Mouse (Mus musculus) neural tube, postnatal 0 days (tissue): ENCODE measurements around the gene Smg8. TPM values are rescaled to one million over a fixed set of nuclear protein-coding genes. Genes with fewer than 3 reads are reported as not detected.

Experiments
- microRNA counts: library from miRNA; unstranded; fragments of <30 nt; microRNA quantifications from one replicate; lab custom pipeline; 2015
- microRNA-seq: library from miRNA; unstranded; fragments of <30 nt; microRNA quantifications from one replicate; pipeline ENCODE4, GENCODE M21; 2016
- polyA plus RNA-seq: library from polyadenylated mRNA; unstranded; fragments of >200 nt; fragmentation: Nextera tagmentation; extraction: Ambion mirVana; gene quantifications from 2 replicates; pipeline ENCODE4 v1.2.1, GENCODE M21; 2015

Smg8 gene
- 13.1 and 15.2 TPM in 2 replicates for polyA plus RNA-seq

DNA sequence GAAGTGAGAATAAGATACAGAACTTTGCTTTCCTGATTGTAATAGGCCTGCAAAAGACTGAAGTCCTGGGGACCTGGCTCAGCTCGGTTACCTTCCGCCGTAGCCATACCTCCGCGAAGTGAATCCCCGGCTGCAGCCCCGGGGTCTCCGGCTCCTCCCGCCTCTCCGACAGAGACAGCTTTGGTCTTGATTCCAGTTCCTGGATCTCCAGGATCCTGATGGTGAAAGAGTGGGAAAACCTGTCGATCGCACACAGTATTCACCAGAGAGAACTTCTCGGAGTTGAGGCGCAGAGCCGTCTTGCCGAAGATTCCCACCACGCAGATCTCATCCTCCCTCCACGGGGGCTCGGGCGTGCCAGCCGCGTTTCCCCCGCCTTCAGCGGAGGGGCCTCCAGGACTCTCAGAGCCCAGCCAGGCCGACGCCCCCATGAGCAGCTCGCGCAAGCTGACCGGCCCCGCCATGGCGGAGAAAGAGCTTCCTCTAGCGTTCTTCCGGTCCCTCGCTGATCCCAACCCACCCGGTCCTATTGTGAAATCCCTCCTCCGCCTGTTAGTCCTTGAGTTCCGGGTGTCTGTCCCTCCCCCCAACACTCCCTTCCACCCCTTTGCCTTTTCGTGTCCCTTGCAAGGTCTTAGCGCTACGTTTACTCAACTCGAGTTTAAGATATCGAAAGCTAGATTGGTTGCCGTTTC lies at the start of gene Smg8:
Smg8 (minus strand) TSS at position 485 of the 695 bp plus-strand sequence.

DNA sequence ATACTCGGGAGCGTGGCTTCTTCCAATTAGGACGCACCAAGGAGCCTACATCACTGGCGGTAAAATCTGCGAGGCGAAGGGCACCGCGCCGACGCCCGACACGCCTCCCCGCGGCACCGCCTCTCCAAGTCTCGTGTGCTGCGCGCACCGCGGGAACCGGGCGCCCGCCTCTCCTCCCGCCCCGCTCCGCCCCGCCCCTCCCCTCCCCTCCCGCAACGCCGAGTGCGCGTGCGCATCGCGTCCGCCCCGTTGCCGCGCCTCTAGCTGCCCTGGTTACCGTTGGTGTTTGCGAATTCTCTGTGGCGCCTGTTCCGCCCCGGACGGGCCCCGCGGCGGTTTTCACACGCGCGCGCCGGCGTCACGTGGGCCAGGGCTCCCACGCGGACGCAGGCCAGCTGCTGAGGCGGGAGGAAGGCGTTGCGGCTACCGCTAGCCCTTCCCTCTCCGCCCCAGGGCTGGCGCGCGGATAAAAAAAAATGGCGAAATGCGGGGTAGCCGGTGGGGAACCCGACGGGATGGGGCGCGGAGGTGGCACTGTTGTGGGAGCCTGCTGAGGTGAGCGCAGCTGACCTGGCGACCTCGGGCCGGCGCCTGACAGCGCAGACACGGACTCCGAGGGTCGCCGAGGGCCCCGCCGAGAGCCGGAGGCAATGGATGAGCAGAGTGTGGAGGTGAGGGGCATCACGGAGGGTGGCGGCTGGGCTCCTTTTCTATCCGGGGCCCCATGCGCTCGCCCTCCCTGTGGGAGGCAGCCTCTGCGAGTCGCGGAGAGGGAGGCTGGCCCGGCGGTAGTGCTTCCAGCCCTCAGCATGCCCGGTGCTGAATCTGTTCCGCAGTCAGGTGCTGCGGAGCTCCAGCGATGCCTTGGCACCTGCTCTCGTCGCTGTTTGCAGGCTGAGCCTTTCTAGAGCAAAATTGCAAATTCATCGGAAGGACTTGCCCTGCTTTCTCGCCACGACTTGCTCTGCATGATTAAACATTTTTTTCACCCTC lies 40.5 kb upstream of the Smg8 start, which contains the start of gene Trim37:
Trim37 (plus strand) TSS at position 254 of the 993 bp plus-strand sequence.

DNA sequence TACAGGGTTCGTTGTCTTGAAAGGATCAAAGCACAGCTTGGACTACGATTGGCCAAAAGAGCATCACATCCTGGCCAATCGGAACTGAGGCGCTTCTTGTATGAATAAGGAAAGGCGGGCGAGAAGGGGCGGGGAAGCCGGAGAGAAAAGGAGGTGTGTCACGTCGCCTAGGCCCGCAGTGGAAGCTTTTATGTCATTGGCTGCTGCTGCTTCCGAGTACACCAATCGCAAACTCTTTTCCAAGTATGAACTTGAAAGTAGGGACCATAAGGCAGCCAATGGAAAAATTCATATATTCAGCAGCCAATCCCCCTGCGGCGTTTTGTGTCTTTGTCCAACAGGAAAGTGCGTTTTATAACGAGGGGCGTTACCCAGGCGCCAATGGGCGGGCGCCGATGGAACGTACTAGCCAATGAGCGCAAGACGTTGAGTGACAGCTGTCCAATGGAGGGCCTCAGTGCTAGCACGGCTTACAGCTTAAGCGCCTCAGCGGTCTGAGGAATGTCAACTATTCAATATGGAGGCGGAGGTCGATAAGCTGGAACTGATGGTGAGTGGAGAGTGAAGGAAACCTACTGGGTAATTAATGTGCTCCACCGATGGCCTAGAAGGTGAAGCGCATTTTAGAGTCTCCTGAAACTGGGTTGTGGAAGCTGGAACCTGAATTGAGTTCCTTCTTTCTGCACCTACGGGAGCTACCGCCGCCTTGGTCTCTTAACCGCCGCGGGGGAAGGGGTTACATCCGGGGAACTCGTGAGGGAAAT lies 22.4 kb upstream of the Smg8 start, which contains the start of gene Ska2:
Ska2 (plus strand) TSS at position 480 of the 764 bp plus-strand sequence.

DNA sequence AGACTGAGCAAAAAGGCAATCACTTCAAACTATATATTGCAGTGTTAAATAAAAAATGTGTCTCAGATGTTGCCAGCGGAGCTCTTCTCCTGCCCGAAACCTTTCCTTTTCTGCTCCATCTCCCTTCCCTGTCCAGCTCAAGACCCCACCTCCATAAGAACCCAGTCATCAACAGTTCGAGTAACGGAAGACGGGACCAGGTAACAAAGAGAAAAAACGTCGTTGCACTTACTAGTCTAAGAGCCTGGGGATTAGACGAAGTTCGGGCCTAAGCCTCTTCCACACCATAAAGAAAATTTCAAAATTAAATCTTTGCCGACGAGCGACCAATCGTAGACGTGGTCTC lies 21.8 kb upstream of the Smg8 start, which contains the start of gene Prr11:
Prr11 (minus strand) TSS at position 300 of the 346 bp plus-strand sequence.

DNA sequence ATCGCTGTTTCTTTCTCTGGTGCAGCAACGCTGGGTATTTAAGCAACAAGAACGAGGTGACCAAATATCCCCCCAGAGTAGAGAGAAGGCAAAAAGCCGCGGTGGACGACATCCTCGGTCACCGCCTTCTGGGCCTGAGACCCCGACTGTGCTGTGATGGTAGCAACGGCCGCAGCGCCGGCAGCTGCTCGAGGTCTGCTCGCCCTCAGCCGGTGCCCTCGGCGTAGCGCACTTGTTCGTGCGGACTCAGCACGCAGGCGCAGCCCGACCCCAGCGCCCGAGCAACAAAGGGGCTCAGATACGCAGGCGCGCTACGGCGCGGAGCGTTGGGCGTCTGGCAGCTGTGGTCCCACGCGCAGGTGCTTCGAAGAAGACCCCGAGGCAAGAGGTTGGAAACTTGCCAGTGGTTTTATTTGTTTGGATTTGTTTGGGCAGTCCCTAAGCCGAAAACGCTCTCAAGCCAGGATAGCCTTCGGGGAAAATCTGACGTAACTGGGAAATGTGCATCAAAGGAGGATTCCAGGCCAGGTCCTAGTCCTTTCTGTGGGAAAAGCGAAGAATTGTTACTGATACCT lies 12.6 kb downstream of the Smg8 start, which contains the start of gene Gdpd1:
Gdpd1 (minus strand) TSS at position 197 of the 575 bp plus-strand sequence.

MicroRNA genes within 50 kb of the gene (microRNA counts, 519-probe panel; counts per million panel counts)
- 6,017 counts per million, percentile 84 among the panel's probes with 10 or more counts for microRNA mmu-miR-301a (lab: Ali Mortazavi, UCI)

Small RNAs within 50 kb of the gene (microRNA-seq; reads per million reads assigned to microRNA genes)
- 1,731 reads per million, percentile 80 among the genes with 10 or more reads in this experiment for gene Mir301

Other genes with a start within 250 kb of the Smg8 start
- 3.4 and 3.5 TPM in 2 replicates for gene Ypel2, start 93.1 kb downstream of the Smg8 start, polyA plus RNA-seq
- 122 and 133 TPM in 2 replicates for gene Gdpd1, start 12.7 kb downstream of the Smg8 start, polyA plus RNA-seq
- gene Prr11, start 21.9 kb upstream of the Smg8 start, polyA plus RNA-seq: 1.1 and 1.5 TPM in 2 replicates
- 20.0 and 22.5 TPM in 2 replicates for gene Ska2, start 22.5 kb upstream of the Smg8 start, polyA plus RNA-seq
- gene Trim37, start 40.3 kb upstream of the Smg8 start, polyA plus RNA-seq: 67.4 TPM in 2 replicates